9 mouse cellular contexts compared by ENCODE assay signal in the genomic region with DNA sequence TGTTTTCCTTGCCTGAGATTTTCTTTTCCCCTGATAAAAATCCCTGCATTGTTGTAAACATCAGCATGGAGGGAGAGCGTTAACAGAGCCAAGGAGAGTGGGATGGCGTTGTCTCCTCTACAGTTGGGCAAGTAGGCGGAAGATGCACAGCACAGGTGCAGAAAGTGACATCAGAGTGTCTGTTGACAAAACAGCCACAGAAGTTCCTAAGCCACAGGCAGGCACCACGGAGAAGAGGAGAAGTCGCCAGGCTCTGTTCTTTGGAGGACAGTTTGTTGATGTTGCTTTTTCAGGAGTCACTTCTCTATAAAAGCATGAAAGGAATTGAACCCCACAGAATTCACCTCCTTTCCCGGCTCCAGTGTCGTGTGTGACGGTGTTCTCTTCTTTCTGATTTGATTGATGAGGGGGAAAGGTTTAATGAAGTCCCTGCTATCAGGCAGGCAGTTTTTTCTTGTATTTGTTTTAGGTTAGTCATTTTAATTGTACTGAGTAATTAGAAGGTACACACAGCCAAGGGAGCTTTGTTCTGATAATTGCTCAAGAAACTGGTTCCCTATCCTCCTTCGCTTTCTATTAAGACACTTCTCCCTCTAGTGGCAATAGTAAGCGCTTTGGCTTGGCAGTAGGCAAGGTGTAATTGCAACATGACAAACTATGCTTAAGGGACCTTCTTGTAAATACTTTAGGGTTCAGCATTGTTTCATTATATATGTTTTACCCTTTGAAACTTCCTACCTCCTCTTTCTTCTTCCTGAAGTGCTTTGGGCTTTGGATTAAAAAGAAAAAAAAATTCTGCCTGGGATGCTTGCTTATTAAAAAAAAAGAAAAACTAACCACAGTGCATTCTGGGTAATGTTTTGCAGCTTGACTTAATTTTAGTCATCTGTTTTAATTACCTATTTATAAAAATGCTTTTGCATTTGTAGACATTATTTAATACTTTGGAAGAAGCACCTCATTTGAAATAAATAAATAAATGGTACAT.
DNase-seq lines count a peak whose midpoint lies in the region; ATAC-seq lines count a peak whose summit lies in the region.
"Had no signal": no experiment of that assay in that cellular context is flagged by ENCODE, and none has a peak within 500 bp of the region (broad histone marks: within the 10 kb centered on the region; RNA-seq: fewer than 3 reads in every experiment).

No protein-coding gene starts in this region.

- no peak overlapping the region for H3K9ac ChIP-seq in embryonic facial prominence, embryonic 11.5 days (replicated peaks; ENCODE audit: low read length)
- H3K9ac ChIP-seq: midbrain, embryonic 12.5 days had no signal

- no peak overlapping the region for H3K4me3 ChIP-seq in embryonic facial prominence, embryonic 11.5 days (ENCODE audit: low read depth, low read length)
- H3K4me3 ChIP-seq in embryonic facial prominence, embryonic 10.5 days = no peak overlapping the region
- H3K4me3 ChIP-seq: midbrain, embryonic 12.5 days had no signal

- no peaks in the 10 kb centered on the region for H3K4me1 ChIP-seq in embryonic facial prominence, embryonic 11.5 days (ENCODE audit: control insufficient read depth, insufficient read depth, low read length)
- peaks cover 27% of the 10 kb centered on the region for H3K4me1 ChIP-seq in embryonic facial prominence, embryonic 10.5 days

- WGBS in embryonic facial prominence, embryonic 11.5 days = 54% methylated on average over 10 of the region's 10 CpGs
- WGBS in embryonic facial prominence, embryonic 10.5 days = 57% methylated on average over 10 of the region's 10 CpGs

- no peaks in the 10 kb centered on the region for H3K9me3 ChIP-seq in embryonic facial prominence, embryonic 11.5 days (replicated peaks; ENCODE audit: control insufficient read depth, low read length)
- no peaks in the 10 kb centered on the region for H3K9me3 ChIP-seq in embryonic facial prominence, embryonic 10.5 days
- H3K9me3 ChIP-seq: midbrain, embryonic 12.5 days had no signal

- no peaks in the 10 kb centered on the region for H3K27me3 ChIP-seq in embryonic facial prominence, embryonic 11.5 days (ENCODE audit: control insufficient read depth, insufficient read depth, low read length)
- peaks cover 74% of the 10 kb centered on the region for H3K27me3 ChIP-seq in embryonic facial prominence, embryonic 10.5 days (replicated peaks; ENCODE audit: low read depth, poor library complexity, severe bottlenecking)

- DNase-seq in embryonic facial prominence, embryonic 11.5 days (ENCODE audit: low spot score) = peak; percentile 68
- no peak for DNase-seq in embryonic facial prominence, embryonic 10.5 days (ENCODE audit: low spot score)
- peak; percentile 21 for DNase-seq in urinary bladder, postnatal 14 days (ENCODE audit: low spot score)
- no peak for DNase-seq in urinary bladder, postnatal 4 days (ENCODE audit: low spot score in 2 of 2)
- DNase-seq in induced T-regulatory cell, adult 2 months (ENCODE audit: low read depth) = peak; percentile 35
- peak; percentile 43 for DNase-seq in thymus, postnatal 4 days
- no peak for DNase-seq in heart, adult 8-10 months (ENCODE audit: low spot score)
- DNase-seq in ovary, adult 18-20 months (ENCODE audit: low spot score) = no peak

- no peak overlapping the region for H3K27ac ChIP-seq in embryonic facial prominence, embryonic 11.5 days (replicated peaks; ENCODE audit: low read depth, low read length)
- no peak overlapping the region for H3K27ac ChIP-seq in embryonic facial prominence, embryonic 10.5 days (replicated peaks)

- ATAC-seq in embryonic facial prominence, embryonic 11.5 days (replicated peaks; ENCODE audit: insufficient number of reproducible peaks, low FRiP score, low TSS enrichment, low read depth) = no peak

- no peak overlapping the region for H3K4me2 ChIP-seq in embryonic facial prominence, embryonic 11.5 days (ENCODE audit: low read depth, low read length)
- H3K4me2 ChIP-seq: midbrain, embryonic 12.5 days had no signal

- H3K36me3 ChIP-seq in embryonic facial prominence, embryonic 11.5 days (replicated peaks; ENCODE audit: control insufficient read depth, insufficient read depth, low read depth, low read length) = no peaks in the 10 kb centered on the region
- H3K36me3 ChIP-seq in embryonic facial prominence, embryonic 10.5 days (replicated peaks) = peaks cover 1% of the 10 kb centered on the region; the same call in 1 of the 2 replicates
- H3K36me3 ChIP-seq: midbrain, embryonic 12.5 days had no signal

Comparison
In these comparisons a context has a peak if more than half of its experiments do, and no peak if none do; other contexts are left out.
1. DNase-seq: peak in embryonic facial prominence, embryonic 11.5 days (single experiment), urinary bladder, postnatal 14 days (single experiment), induced T-regulatory cell, adult 2 months (single experiment) and thymus, postnatal 4 days (single experiment); none in embryonic facial prominence, embryonic 10.5 days (single experiment), urinary bladder, postnatal 4 days (0 of 2), heart, adult 8-10 months (single experiment) and ovary, adult 18-20 months (single experiment).